Mouse (Mus musculus) frontal cortex, adult 2 months (tissue): Measurements from ENCODE around the gene Macc1. TPM values are rescaled to one million over a fixed set of nuclear protein-coding genes. Genes with fewer than 3 reads are reported as not detected.
A peak's percentile ranks its signal among the peaks of the same experiment; 100 is the strongest.

Experiments
- DNase-seq, 2 experiments: peaks; one replicate each; pipeline ENCODE4 v3.0.0; 2022; ENCODE audit warnings: low spot score in 1 of 2; ENCODE audit errors: extremely low spot score in 1 of 2
- polyA plus RNA-seq: library from polyadenylated mRNA; depleted of rRNA; stranded (reverse); fragments of >200 nt; gene quantifications from 2 replicates; pipeline ENCODE4 v1.2.3, GENCODE M21; 2012

Macc1 gene
- polyA plus RNA-seq, 1 experiment = 0.30 TPM

- DNase-seq = no peak
These were observed 72.2 kb downstream of the Macc1 start for GRCm38 (mm10) chr12:119386243-119386642.

- no peak for DNase-seq
These were observed 72.6 kb downstream of the Macc1 start for GRCm38 (mm10) chr12:119386650-119387049.

GRCm38 (mm10) chr12:119387925-119388324, 73.9 kb downstream of the Macc1 start:
- DNase-seq = no peak

GRCm38 (mm10) chr12:119390192-119390684, 76.2 kb downstream of the Macc1 start:
- no peak for DNase-seq

GRCm38 (mm10) chr12:119398046-119398659, 84.1 kb downstream of the Macc1 start:
- DNase-seq = no peak

GRCm38 (mm10) chr12:119402273-119402672, 88.2 kb downstream of the Macc1 start:
- DNase-seq = no peak

GRCm38 (mm10) chr12:119402796-119403195, 88.7 kb downstream of the Macc1 start:
- no peak for DNase-seq

GRCm38 (mm10) chr12:119404810-119405209, 90.7 kb downstream of the Macc1 start:
- DNase-seq = no peak

- peak; percentile 16 to 25 for DNase-seq
These were observed 96.5 kb downstream of the Macc1 start for GRCm38 (mm10) chr12:119410522-119410921.

GRCm38 (mm10) chr12:119410956-119411355, 96.9 kb downstream of the Macc1 start:
- DNase-seq = no peak

- no peak for DNase-seq
These were observed 97.9 kb downstream of the Macc1 start for GRCm38 (mm10) chr12:119411982-119412381.

- DNase-seq = no peak
These were observed 101.8 kb downstream of the Macc1 start for GRCm38 (mm10) chr12:119415900-119416299.

- DNase-seq = no peak
These were observed 111.7 kb downstream of the Macc1 start for GRCm38 (mm10) chr12:119425749-119426148.

- DNase-seq = no peak
These were observed 112.3 kb downstream of the Macc1 start for GRCm38 (mm10) chr12:119426182-119426886.

- DNase-seq = peak; percentile 40 to 82
These were observed 112.8 kb downstream of the Macc1 start for GRCm38 (mm10) chr12:119426887-119427204.

GRCm38 (mm10) chr12:119440720-119441119, 126.7 kb downstream of the Macc1 start:
- peak in 1 of 2 experiments; percentile 21 for DNase-seq

GRCm38 (mm10) chr12:119450116-119450515, 136.0 kb downstream of the Macc1 start:
- DNase-seq = peak; percentile 33 to 61

GRCm38 (mm10) chr12:119451232-119451631, 137.2 kb downstream of the Macc1 start:
- DNase-seq = no peak

GRCm38 (mm10) chr12:119454076-119454475, 140.0 kb downstream of the Macc1 start:
- DNase-seq = peak; percentile 18 to 49

- peak; percentile 56 to 80 for DNase-seq
These were observed 150.2 kb downstream of the Macc1 start for GRCm38 (mm10) chr12:119464040-119464939.

GRCm38 (mm10) chr12:119464940-119465245, 150.8 kb downstream of the Macc1 start:
- no peak for DNase-seq
